Mouse (Mus musculus) T-cell, adult 2 months (primary cell): ENCODE data around the gene Cyp2f2.

Source experiments
- DNase-seq: peaks from one replicate; pipeline ENCODE4 v3.0.0; 2022; ENCODE audit warnings: low spot score

The Cyp2f2 gene

DNA sequence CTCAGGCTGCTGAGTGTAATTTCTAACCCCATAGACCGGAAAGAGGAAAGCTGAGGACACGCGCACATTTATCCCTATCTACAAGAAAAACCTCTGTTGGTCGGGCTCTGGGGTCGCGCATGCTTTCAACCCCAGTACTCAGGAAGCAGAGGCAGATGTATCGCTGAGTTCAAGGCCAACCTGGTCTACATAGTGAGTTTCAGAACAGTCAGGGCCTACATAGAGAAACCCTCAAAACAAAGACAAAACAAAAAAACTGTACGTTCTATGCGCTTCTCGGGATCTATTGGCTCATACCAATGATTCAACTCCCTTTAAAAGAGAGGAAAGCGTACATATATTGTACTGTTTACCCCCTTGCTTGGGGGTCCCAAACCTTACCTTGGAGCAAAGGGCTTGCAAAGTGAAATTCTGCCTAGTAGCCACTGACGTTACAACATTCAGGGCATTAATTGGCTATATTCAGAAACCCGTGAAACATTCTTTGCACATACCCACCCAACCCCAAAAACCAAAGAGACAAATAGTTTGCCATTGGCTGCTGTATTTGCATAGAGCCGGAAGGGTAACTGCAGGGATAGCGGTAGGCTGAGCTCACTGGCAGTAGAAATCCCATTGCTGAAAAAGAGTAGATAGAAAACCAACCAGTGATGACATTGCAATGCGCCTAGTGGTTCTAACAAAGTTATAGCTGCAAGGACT is 59.7 kb downstream of the Cyp2f2 start:
- DNase-seq: no peak

DNA sequence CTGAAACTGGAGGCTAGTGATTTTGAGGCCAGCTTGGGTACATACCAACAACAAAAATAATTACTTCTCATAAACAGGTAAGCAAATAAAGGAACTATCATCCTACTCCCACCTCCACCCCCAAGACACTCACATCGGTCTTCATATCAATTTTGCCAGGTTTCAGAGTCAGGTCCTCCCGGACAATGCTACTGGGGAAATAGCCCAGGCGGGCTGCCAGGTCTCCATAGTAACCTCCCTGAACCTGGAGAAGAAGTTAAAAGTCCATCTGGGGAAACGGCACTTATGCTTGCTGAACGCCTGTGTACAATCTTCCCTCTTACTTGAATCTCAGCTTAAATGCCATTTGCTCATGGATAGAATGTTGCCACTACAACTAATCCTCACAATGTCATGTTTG is 60.3 kb downstream of the Cyp2f2 start:
- no peak for DNase-seq

DNA sequence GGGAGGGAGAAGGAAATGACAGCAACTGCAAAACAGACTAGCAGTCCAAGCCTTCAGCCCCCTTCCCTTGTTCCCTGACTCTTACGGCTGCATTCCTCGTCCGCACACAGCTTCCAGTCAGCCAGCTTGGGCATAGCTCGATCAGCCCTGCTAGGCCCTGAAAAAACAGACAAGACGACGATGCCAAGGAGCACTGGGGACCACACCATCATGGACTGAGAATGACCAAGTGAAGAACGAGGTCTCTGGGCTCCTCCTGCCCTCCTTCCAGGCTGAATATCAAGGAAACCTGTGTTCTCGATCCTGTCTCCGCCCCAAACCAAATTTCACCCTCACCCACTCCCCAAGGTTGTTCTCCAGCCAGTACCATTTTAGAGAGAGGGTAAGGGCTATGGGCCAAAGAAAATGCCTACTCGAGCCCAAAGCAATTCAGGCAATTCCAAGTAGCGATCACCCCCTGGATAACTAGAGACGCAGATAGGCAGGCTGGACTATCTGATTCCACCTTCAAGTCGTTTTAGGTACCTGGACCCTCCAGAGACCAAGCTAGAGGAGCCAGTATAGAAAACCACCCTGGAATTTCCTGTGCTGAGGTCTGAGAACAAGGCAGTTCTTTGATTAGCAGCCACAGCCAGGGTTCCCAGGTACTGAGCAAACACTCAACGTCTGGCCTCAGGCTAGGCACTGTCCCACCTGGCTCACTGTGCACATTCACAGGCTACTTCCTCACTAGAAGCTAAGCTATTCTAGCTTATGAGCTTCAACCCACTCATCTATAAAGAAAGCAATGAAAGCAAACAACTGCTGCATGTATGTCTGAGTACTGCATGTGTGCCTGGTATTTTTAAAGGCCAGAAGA is 61.4 kb downstream of the Cyp2f2 start, which contains the start of the genes Gm21983 and Mia:
Gene Gm21983, minus strand, starts transcription at position 250 of the 859 bp plus-strand sequence.
Gene Mia, minus strand, starts transcription at position 321 of the 859 bp plus-strand sequence.
- no peak for DNase-seq

DNA sequence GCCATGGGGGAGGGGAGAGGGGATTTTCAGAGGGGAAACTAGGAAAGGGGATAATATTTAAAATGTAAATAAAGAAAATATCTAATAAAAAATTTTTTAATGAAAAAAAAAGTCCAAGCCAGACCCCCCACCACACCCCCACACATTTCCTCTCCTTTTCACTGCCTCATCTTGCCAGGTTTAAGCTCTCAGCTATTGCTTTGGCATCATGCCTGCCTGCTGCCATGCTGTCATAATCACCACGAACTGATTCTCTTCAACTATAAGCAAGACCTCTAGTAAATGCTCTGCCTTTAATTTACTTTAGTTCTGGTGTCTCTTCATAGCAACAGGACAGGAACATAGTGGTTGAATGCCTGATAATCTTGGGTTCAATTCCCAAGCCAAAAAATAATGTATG is 62.8 kb downstream of the Cyp2f2 start:
- no peak for DNase-seq
